Mouse (Mus musculus): ENCODE measurements around the gene St6galnac3.

DNA sequence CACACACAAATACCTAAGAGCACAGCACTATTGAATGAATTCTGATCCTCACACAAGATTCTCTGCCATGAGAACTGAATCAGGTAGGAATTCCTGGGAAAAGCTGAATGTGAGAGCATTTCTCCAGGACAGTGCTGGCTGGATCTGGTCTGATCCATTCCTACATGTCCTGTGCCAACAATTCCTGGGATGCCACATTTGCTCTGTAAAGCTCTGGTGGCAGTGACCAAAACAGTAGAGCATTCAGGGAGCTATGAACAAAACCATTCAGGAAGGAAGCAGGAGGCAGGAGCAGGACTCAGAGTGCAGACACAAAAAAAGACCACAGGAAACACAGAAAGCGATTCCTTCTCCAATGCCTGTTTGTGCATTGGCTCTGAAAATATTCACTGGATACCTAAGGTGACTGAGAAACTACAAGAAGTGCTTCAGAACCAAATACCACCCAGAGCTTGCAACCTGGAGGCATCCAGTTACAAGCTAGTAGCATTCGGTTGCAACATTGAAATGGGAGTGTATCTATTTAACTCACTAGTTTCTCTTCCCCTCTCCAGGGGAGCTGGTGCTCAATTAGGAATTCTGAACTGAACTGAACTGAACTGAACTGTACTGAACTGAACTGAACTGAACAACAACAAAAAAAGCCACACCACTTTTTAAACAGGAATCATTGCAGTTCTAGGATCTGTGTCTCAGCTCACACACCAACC is 88.7 kb downstream of the St6galnac3 start:
- no peak for TF ChIP-seq CTCF (conservative IDR thresholded peaks at IDR 0.05 in 1 of 2, IDR thresholded peaks at IDR 0.05 in 1 of 2; ENCODE audit: low read depth in 2 of 2, low read length in 2 of 2)
- no peak for TF ChIP-seq EP300 (IDR thresholded peaks at IDR 0.05; ENCODE audit: low read length)
- TF ChIP-seq MAX (IDR thresholded peaks at IDR 0.05; ENCODE audit: low read length): no peak
- TF ChIP-seq POLR2A (IDR thresholded peaks at IDR 0.05; ENCODE audit: low read depth, low read length): no peak
- TF ChIP-seq SMC3 (IDR thresholded peaks at IDR 0.05; ENCODE audit: low read depth, low read length): no peak
- no peak for TF ChIP-seq ZC3H11A (IDR thresholded peaks at IDR 0.05; ENCODE audit: low read depth, low read length)
- TF ChIP-seq JUND (conservative IDR thresholded peaks at IDR 0.05; ENCODE audit: low read depth, low read length): no peak
- no peak for TF ChIP-seq CHD2 (IDR thresholded peaks at IDR 0.05; ENCODE audit: low read length)
- no peak for TF ChIP-seq HCFC1 (IDR thresholded peaks at IDR 0.05; ENCODE audit: low read depth, low read length)
- TF ChIP-seq PAX5 (IDR thresholded peaks at IDR 0.05; ENCODE audit: low read length): no peak
- no peak for TF ChIP-seq POLR2AphosphoS2 (IDR thresholded peaks at IDR 0.05; ENCODE audit: low read depth, low read length)
- TF ChIP-seq E2F4 (IDR thresholded peaks at IDR 0.05; ENCODE audit: insufficient replicate concordance, low read depth, low read length): no peak
- no peak for TF ChIP-seq NRF1 (IDR thresholded peaks at IDR 0.05; ENCODE audit: low read depth, low read length)
- no peak for TF ChIP-seq SIN3A (IDR thresholded peaks at IDR 0.05; ENCODE audit: low read length)

All from CH12.LX (cell line).